Mouse (Mus musculus): ENCODE measurements at regions not wholly inside any gene's neighbourhood (a gene's known extent, or its start where the extent isn't known, plus 50 kb on each side); places are given as distances from the start of the nearest gene placed in this dataset.

GRCm38 (mm10) chr7:135346720-135347119 is 63.4 kb upstream of the Foxi2 start:
- TF ChIP-seq CTCF (IDR thresholded peaks at IDR 0.05; ENCODE audit: control insufficient read depth, insufficient read depth, insufficient replicate concordance, low read depth, low read length) (0 out of 2 replicates have a peak, but pooled peaks have one; percentile 6), POLR2A (IDR thresholded peaks at IDR 0.05; ENCODE audit: control insufficient read depth, low read depth, low read length) (no peak)
